Mouse (Mus musculus): Measurements from ENCODE around the gene Ndufaf3. TPM values are rescaled to one million over a fixed set of nuclear protein-coding genes. Genes with fewer than 3 reads are reported as not detected.

Ndufaf3 gene
- polyA plus RNA-seq, 1 experiment from 2014 or later = 53.4 TPM

DNA sequence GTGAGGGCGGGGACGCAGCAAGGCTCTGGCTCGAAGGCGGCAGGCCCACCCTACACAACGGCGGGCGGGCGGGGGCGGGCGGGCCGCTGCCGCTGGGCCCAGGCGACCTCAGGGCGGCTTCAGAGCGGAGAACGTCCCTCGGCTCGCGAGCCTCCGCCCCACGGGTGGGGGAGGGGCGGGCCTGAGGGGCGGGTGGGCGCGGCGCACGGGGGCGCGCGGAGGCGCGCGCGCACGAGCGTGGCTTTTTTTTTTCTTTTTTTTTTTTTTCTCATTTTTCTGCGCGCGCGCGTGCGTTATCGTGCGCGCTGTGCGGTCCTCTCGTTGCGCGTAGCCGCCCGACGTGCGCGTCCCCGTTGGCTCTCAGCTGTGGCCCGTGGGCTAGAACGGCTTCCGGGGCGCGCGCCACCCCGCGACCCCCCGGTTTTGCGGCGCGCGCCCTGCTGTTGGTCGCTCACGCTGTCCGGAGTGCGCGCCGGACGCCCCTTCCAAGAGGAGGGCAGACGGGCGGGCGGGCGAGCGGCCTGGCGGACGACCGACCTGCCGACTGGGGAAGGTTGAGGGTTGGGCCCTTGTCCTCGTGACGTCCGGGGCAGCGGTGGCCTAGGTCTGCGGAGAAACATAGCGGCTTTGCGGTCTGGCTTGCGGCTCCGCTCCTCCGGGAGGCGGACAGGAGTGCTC, 49.8 kb downstream of the Ndufaf3 start:
- Histone ChIP-seq H3K4me2 (replicated peaks; ENCODE audit: low read depth) (peak overlapping the region; percentile 69), H3K9ac (ENCODE audit: low read depth, low read length) (peak overlapping the region; percentile 99), H3K4me1 (replicated peaks; ENCODE audit: control insufficient read depth, insufficient read depth, low read length) (no peaks in the 10 kb centered on the region), H3K36me3 (ENCODE audit: control insufficient read depth, insufficient read depth) (peaks cover 39% of the 10 kb centered on the region), H3K9me3 (ENCODE audit: control insufficient read depth) (no peaks in the 10 kb centered on the region), H3K27me3 (replicated peaks; ENCODE audit: control insufficient read depth, insufficient read depth, low read length) (no peaks in the 10 kb centered on the region), H3K27ac (ENCODE audit: low read depth, low read length) (peak overlapping the region; percentile 99), H3K4me3 (ENCODE audit: low read depth, low read length) (peak overlapping the region; percentile 93)
- ATAC-seq = peak; percentile 72
- 0% methylated on average over 47 of the region's 95 CpGs for WGBS
- no peak for TF ChIP-seq CTCF (IDR thresholded peaks at IDR 0.05; ENCODE audit: low read depth)

- under 1% methylated on average over 55 of the region's 55 CpGs for WGBS
- Histone ChIP-seq H3K4me2 (replicated peaks; ENCODE audit: low read depth) (peak within 1 kb of the TSS; percentile 69), H3K27ac (ENCODE audit: low read depth, low read length) (peak within 1 kb of the TSS; percentile 99), H3K27me3 (replicated peaks; ENCODE audit: control insufficient read depth, insufficient read depth, low read length) (no peaks in the 10 kb centered on the region), H3K4me1 (replicated peaks; ENCODE audit: control insufficient read depth, insufficient read depth, low read length) (no peaks in the 10 kb centered on the region), H3K4me3 (ENCODE audit: low read depth, low read length) (peak within 1 kb of the TSS; percentile 93), H3K9ac (ENCODE audit: low read depth, low read length) (peak within 1 kb of the TSS; percentile 99), H3K36me3 (ENCODE audit: control insufficient read depth, insufficient read depth) (peaks cover 46% of the 10 kb centered on the region), H3K9me3 (ENCODE audit: control insufficient read depth) (no peaks in the 10 kb centered on the region)
- ATAC-seq = peak; percentile 91
- TF ChIP-seq CTCF (IDR thresholded peaks at IDR 0.05; ENCODE audit: low read depth) = peak; percentile 47
Observed at GRCm38 (mm10) chr9:108516380-108517251, 50.6 kb downstream of the Ndufaf3 start, which contains the start of gene Qrich1. Gene Qrich1 (plus strand): TSS chr9:108516806.

MicroRNAs within 50 kb of the gene (microRNA counts, 519-probe panel; counts per million panel counts)
- 4,298 counts per million, percentile 64 among the panel's probes with 10 or more counts for microRNA mmu-miR-191
- microRNA mmu-miR-425 = 3,895 counts per million, percentile 54 among the panel's probes with 10 or more counts

Small RNA genes within 50 kb of the gene (microRNA-seq; reads per million reads assigned to microRNA genes)
- not detected for gene Gm24083
- gene Mir191 = not detected
- 3,068 reads per million, percentile 87 among the genes with 10 or more reads in this experiment for gene Mir425

Other genes with a start within 250 kb of the Ndufaf3 start
- 997 and 1,037 TPM in 2 replicates for gene Gpx1, start 228.5 kb downstream of the Ndufaf3 start, polyA plus RNA-seq (2015; fragmentation: Nextera tagmentation; extraction: Ambion mirVana)
- 44.9 and 45.2 TPM in 2 replicates for gene Usp4, start 219.6 kb downstream of the Ndufaf3 start, polyA plus RNA-seq (2015; fragmentation: Nextera tagmentation; extraction: Ambion mirVana)
- 0.14 TPM in 1 of 2 replicates, not detected in the other for gene 1700102P08Rik, start 174.6 kb downstream of the Ndufaf3 start, polyA plus RNA-seq (2015; fragmentation: Nextera tagmentation; extraction: Ambion mirVana)
- gene Ccdc36, start 138.9 kb downstream of the Ndufaf3 start, polyA plus RNA-seq (2015; fragmentation: Nextera tagmentation; extraction: Ambion mirVana) = 0.29 TPM in 2 replicates
- not detected in 2 replicates for gene BC048562, start 131.0 kb downstream of the Ndufaf3 start, polyA plus RNA-seq (2015; fragmentation: Nextera tagmentation; extraction: Ambion mirVana)
- 29.4 and 30.2 TPM in 2 replicates for gene Ccdc71, start 106.9 kb downstream of the Ndufaf3 start, polyA plus RNA-seq (2015; fragmentation: Nextera tagmentation; extraction: Ambion mirVana)
- gene Klhdc8b, start 105.9 kb downstream of the Ndufaf3 start, polyA plus RNA-seq (2015; fragmentation: Nextera tagmentation; extraction: Ambion mirVana) = 24.2 and 24.8 TPM in 2 replicates
- gene Lamb2, start 87.7 kb downstream of the Ndufaf3 start, polyA plus RNA-seq (2015; fragmentation: Nextera tagmentation; extraction: Ambion mirVana) = 8.9 and 10.1 TPM in 2 replicates
- 17.2 and 17.6 TPM in 2 replicates for gene Usp19, start 76.8 kb downstream of the Ndufaf3 start, polyA plus RNA-seq (2015; fragmentation: Nextera tagmentation; extraction: Ambion mirVana)
- 66.4 and 74.7 TPM in 2 replicates for gene Qars, start 59.7 kb downstream of the Ndufaf3 start, polyA plus RNA-seq (2015; fragmentation: Nextera tagmentation; extraction: Ambion mirVana)
- 46.8 and 48.7 TPM in 2 replicates for gene Qrich1, start 50.6 kb downstream of the Ndufaf3 start, polyA plus RNA-seq (2015; fragmentation: Nextera tagmentation; extraction: Ambion mirVana)
- 50.6 and 50.7 TPM in 2 replicates for gene Impdh2, start 7.1 kb downstream of the Ndufaf3 start, polyA plus RNA-seq (2015; fragmentation: Nextera tagmentation; extraction: Ambion mirVana)
- gene Dalrd3, start 2.5 kb upstream of the Ndufaf3 start, polyA plus RNA-seq (2015; fragmentation: Nextera tagmentation; extraction: Ambion mirVana) = 36.7 and 38.3 TPM in 2 replicates
- gene Wdr6, start 11.3 kb upstream of the Ndufaf3 start, polyA plus RNA-seq (2015; fragmentation: Nextera tagmentation; extraction: Ambion mirVana) = 16.7 and 16.8 TPM in 2 replicates
- gene P4htm, start 30.2 kb upstream of the Ndufaf3 start, polyA plus RNA-seq (2015; fragmentation: Nextera tagmentation; extraction: Ambion mirVana) = 2.8 and 2.9 TPM in 2 replicates
- 22.6 and 25.1 TPM in 2 replicates for gene Arih2, start 82.0 kb upstream of the Ndufaf3 start, polyA plus RNA-seq (2015; fragmentation: Nextera tagmentation; extraction: Ambion mirVana)
- gene Slc25a20, start 94.7 kb upstream of the Ndufaf3 start, polyA plus RNA-seq (2015; fragmentation: Nextera tagmentation; extraction: Ambion mirVana) = 159 TPM in 2 replicates
- 28.3 and 31.8 TPM in 2 replicates for gene Prkar2a, start 121.9 kb upstream of the Ndufaf3 start, polyA plus RNA-seq (2015; fragmentation: Nextera tagmentation; extraction: Ambion mirVana)
- 28.1 and 31.4 TPM in 2 replicates for gene Ip6k2, start 216.4 kb upstream of the Ndufaf3 start, polyA plus RNA-seq (2015; fragmentation: Nextera tagmentation; extraction: Ambion mirVana)
- 5.4 and 6.8 TPM in 2 replicates for gene Nckipsd, start 240.9 kb upstream of the Ndufaf3 start, polyA plus RNA-seq (2015; fragmentation: Nextera tagmentation; extraction: Ambion mirVana)